Mouse (Mus musculus): ENCODE measurements around the gene Btbd1. TPM values are rescaled to one million over a fixed set of nuclear protein-coding genes. Genes with fewer than 3 reads are reported as not detected.

The Btbd1 gene
- polyA plus RNA-seq, 1 experiment = 37.5 TPM

- WGBS = 81% methylated on average over 8 of the region's 8 CpGs
- Histone ChIP-seq H3K27ac (ENCODE audit: control insufficient read depth, insufficient read depth, low read length) (no peak overlapping the region), H3K4me1 (replicated peaks; ENCODE audit: control insufficient read depth, insufficient read depth, low read length) (no peaks in the 10 kb centered on the region), H3K4me3 (ENCODE audit: control insufficient read depth, insufficient read depth, low read length) (no peak overlapping the region), H3K27me3 (ENCODE audit: control insufficient read depth, insufficient read depth, low read length) (no peaks in the 10 kb centered on the region), H3K36me3 (ENCODE audit: control insufficient read depth, insufficient read depth, low read length) (no peaks in the 10 kb centered on the region)
- no peak for DNase-seq
- no peak for TF ChIP-seq CTCF (IDR thresholded peaks at IDR 0.05; ENCODE audit: borderline replicate concordance, control insufficient read depth, extremely low read depth, insufficient read depth, low read length, poor library complexity)
- no peak for TF ChIP-seq POLR2A (IDR thresholded peaks at IDR 0.05; ENCODE audit: control insufficient read depth, extremely low read depth, insufficient read depth, low read length, poor library complexity)
Observed at GRCm38 (mm10) chr7:81847010-81847409, 17.8 kb upstream of the Btbd1 start.

- Histone ChIP-seq H3K4me1 (replicated peaks; ENCODE audit: control insufficient read depth, insufficient read depth, low read length) (no peaks in the 10 kb centered on the region), H3K36me3 (ENCODE audit: control insufficient read depth, insufficient read depth, low read length) (no peaks in the 10 kb centered on the region), H3K27me3 (ENCODE audit: control insufficient read depth, insufficient read depth, low read length) (no peaks in the 10 kb centered on the region), H3K4me3 (ENCODE audit: control insufficient read depth, insufficient read depth, low read length) (no peak overlapping the region), H3K27ac (ENCODE audit: control insufficient read depth, insufficient read depth, low read length) (no peak overlapping the region)
- DNase-seq = no peak
- WGBS = 95% methylated on average over 8 of the region's 8 CpGs
- TF ChIP-seq POLR2A (IDR thresholded peaks at IDR 0.05; ENCODE audit: control insufficient read depth, extremely low read depth, insufficient read depth, low read length, poor library complexity) (no peak), CTCF (IDR thresholded peaks at IDR 0.05; ENCODE audit: borderline replicate concordance, control insufficient read depth, extremely low read depth, insufficient read depth, low read length, poor library complexity) (no peak)
Observed at GRCm38 (mm10) chr7:81846008-81846407, 16.8 kb upstream of the Btbd1 start.

DNA sequence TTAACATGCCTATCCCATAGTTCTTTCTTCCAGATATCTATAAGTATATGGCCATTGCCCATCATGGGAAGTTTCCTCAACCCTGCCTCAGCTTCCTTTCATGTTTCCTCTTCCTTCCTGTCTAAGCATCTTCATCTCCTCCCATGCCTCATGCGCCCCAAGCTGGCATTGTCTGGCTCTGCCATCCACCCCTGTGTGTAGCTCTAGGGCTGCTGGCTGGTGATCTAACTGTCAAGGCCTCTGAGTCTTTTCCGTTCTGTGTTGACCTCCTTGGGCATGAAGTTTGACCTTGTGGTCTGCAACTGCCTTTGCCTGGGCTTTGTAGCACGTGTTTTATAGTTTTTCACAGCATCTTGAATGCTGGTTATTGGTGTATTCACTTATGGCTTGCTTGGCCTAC, 16.1 kb upstream of the Btbd1 start:
- no peak for DNase-seq
- Histone ChIP-seq H3K27ac (ENCODE audit: control insufficient read depth, insufficient read depth, low read length) (no peak overlapping the region), H3K4me1 (replicated peaks; ENCODE audit: control insufficient read depth, insufficient read depth, low read length) (no peaks in the 10 kb centered on the region), H3K36me3 (ENCODE audit: control insufficient read depth, insufficient read depth, low read length) (no peaks in the 10 kb centered on the region), H3K27me3 (ENCODE audit: control insufficient read depth, insufficient read depth, low read length) (no peaks in the 10 kb centered on the region), H3K4me3 (ENCODE audit: control insufficient read depth, insufficient read depth, low read length) (no peak overlapping the region)
- 95% methylated on average over 3 of the region's 3 CpGs for WGBS
- no peak for TF ChIP-seq CTCF (IDR thresholded peaks at IDR 0.05; ENCODE audit: borderline replicate concordance, control insufficient read depth, extremely low read depth, insufficient read depth, low read length, poor library complexity)
- TF ChIP-seq POLR2A (IDR thresholded peaks at IDR 0.05; ENCODE audit: control insufficient read depth, extremely low read depth, insufficient read depth, low read length, poor library complexity) = no peak

GRCm38 (mm10) chr7:81844801-81845200, 15.6 kb upstream of the Btbd1 start:
- no peak for TF ChIP-seq CTCF (IDR thresholded peaks at IDR 0.05; ENCODE audit: borderline replicate concordance, control insufficient read depth, extremely low read depth, insufficient read depth, low read length, poor library complexity)
- no peak for TF ChIP-seq POLR2A (IDR thresholded peaks at IDR 0.05; ENCODE audit: control insufficient read depth, extremely low read depth, insufficient read depth, low read length, poor library complexity)
- WGBS = 96% methylated on average over 11 of the region's 11 CpGs

GRCm38 (mm10) chr7:81843903-81844302, 14.7 kb upstream of the Btbd1 start:
- no peak for TF ChIP-seq CTCF (IDR thresholded peaks at IDR 0.05; ENCODE audit: borderline replicate concordance, control insufficient read depth, extremely low read depth, insufficient read depth, low read length, poor library complexity)
- TF ChIP-seq POLR2A (IDR thresholded peaks at IDR 0.05; ENCODE audit: control insufficient read depth, extremely low read depth, insufficient read depth, low read length, poor library complexity) = no peak
- Histone ChIP-seq H3K4me1 (replicated peaks; ENCODE audit: control insufficient read depth, insufficient read depth, low read length) (no peaks in the 10 kb centered on the region), H3K27ac (ENCODE audit: control insufficient read depth, insufficient read depth, low read length) (no peak overlapping the region), H3K4me3 (ENCODE audit: control insufficient read depth, insufficient read depth, low read length) (no peak overlapping the region), H3K36me3 (ENCODE audit: control insufficient read depth, insufficient read depth, low read length) (no peaks in the 10 kb centered on the region), H3K27me3 (ENCODE audit: control insufficient read depth, insufficient read depth, low read length) (no peaks in the 10 kb centered on the region)
- no peak for DNase-seq
- 95% methylated on average over 8 of the region's 8 CpGs for WGBS

More at GRCm38 (mm10) chr7:81844801-81845200, 15.6 kb upstream of the Btbd1 start:
- no peak for DNase-seq
- Histone ChIP-seq H3K4me3 (ENCODE audit: control insufficient read depth, insufficient read depth, low read length) (no peak overlapping the region), H3K4me1 (replicated peaks; ENCODE audit: control insufficient read depth, insufficient read depth, low read length) (no peaks in the 10 kb centered on the region), H3K27me3 (ENCODE audit: control insufficient read depth, insufficient read depth, low read length) (no peaks in the 10 kb centered on the region), H3K36me3 (ENCODE audit: control insufficient read depth, insufficient read depth, low read length) (no peaks in the 10 kb centered on the region), H3K27ac (ENCODE audit: control insufficient read depth, insufficient read depth, low read length) (no peak overlapping the region)

DNA sequence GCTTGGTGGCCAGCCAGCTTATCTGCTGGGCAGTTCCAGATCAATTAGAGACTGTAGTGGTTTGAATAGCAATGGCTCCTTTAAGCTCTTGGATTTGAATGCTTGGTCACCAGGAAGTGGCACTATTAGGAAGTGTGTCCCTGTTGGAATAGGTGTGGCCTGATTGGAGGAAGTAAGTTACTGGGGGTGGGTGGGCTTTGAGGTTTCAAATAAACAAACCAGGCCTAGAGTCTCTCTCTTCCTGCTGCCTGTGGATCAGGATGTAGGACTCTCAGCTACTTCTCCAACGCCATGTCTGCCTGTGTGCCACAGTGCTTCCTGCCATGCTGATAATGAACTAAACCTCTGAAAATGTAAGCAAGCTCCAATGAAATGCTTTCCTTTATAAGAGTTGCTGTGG, 13.8 kb upstream of the Btbd1 start:
- no peak for DNase-seq
- Histone ChIP-seq H3K4me3 (ENCODE audit: control insufficient read depth, insufficient read depth, low read length) (no peak overlapping the region), H3K4me1 (replicated peaks; ENCODE audit: control insufficient read depth, insufficient read depth, low read length) (no peaks in the 10 kb centered on the region), H3K27ac (ENCODE audit: control insufficient read depth, insufficient read depth, low read length) (no peak overlapping the region), H3K36me3 (ENCODE audit: control insufficient read depth, insufficient read depth, low read length) (no peaks in the 10 kb centered on the region), H3K27me3 (ENCODE audit: control insufficient read depth, insufficient read depth, low read length) (no peaks in the 10 kb centered on the region)
- TF ChIP-seq CTCF (IDR thresholded peaks at IDR 0.05; ENCODE audit: borderline replicate concordance, control insufficient read depth, extremely low read depth, insufficient read depth, low read length, poor library complexity) (no peak), POLR2A (IDR thresholded peaks at IDR 0.05; ENCODE audit: control insufficient read depth, extremely low read depth, insufficient read depth, low read length, poor library complexity) (no peak)
- 46% methylated on average over 1 of the region's 1 CpGs for WGBS

- no peak overlapping the region for H3K4me3 ChIP-seq (ENCODE audit: control insufficient read depth, insufficient read depth, low read length)
- no peak for DNase-seq
- H3K36me3 ChIP-seq (ENCODE audit: control insufficient read depth, insufficient read depth, low read length) = no peaks in the 10 kb centered on the region
- no peak overlapping the region for H3K27ac ChIP-seq (ENCODE audit: control insufficient read depth, insufficient read depth, low read length)
- WGBS = 98% methylated on average over 7 of the region's 7 CpGs
- H3K27me3 ChIP-seq (ENCODE audit: control insufficient read depth, insufficient read depth, low read length) = no peaks in the 10 kb centered on the region
- TF ChIP-seq CTCF (IDR thresholded peaks at IDR 0.05; ENCODE audit: borderline replicate concordance, control insufficient read depth, extremely low read depth, insufficient read depth, low read length, poor library complexity) (no peak), POLR2A (IDR thresholded peaks at IDR 0.05; ENCODE audit: control insufficient read depth, extremely low read depth, insufficient read depth, low read length, poor library complexity) (no peak)
- H3K4me1 ChIP-seq (replicated peaks; ENCODE audit: control insufficient read depth, insufficient read depth, low read length) = no peaks in the 10 kb centered on the region
Observed at GRCm38 (mm10) chr7:81842141-81842540, 12.9 kb upstream of the Btbd1 start.
